Mouse (Mus musculus): Measurements from ENCODE around the gene Negr1. TPM values are rescaled to one million over a fixed set of nuclear protein-coding genes. Genes with fewer than 3 reads are reported as not detected.

The Negr1 gene
- polyA plus RNA-seq, 1 experiment from 2014 or later, result 79.2 TPM

- Histone ChIP-seq H3K4me2 (ENCODE audit: low read length) (no peak overlapping the region), H3K36me3 (ENCODE audit: control insufficient read depth, insufficient read depth, low read length) (no peaks in the 10 kb centered on the region), H3K4me3 (ENCODE audit: low read depth, low read length) (no peak overlapping the region), H3K27ac (ENCODE audit: low read length) (no peak overlapping the region), H3K9me3 (replicated peaks; ENCODE audit: control insufficient read depth, low read length, poor library complexity, severe bottlenecking) (no peaks in the 10 kb centered on the region), H3K4me1 (ENCODE audit: control insufficient read depth, insufficient read depth, low read length) (peaks cover 8% of the 10 kb centered on the region; the same call in 1 of the 2 replicates), H3K27me3 (ENCODE audit: control insufficient read depth, insufficient read depth, low read depth, low read length) (no peaks in the 10 kb centered on the region), H3K9ac (ENCODE audit: low read depth, low read length) (no peak overlapping the region)
- no peak for ATAC-seq
- 75% methylated on average over 4 of the region's 4 CpGs for WGBS
These were observed 329.4 kb downstream of the Negr1 start for GRCm38 (mm10) chr3:156890986-156891385.

GRCm38 (mm10) chr3:156895322-156895721 lies 333.7 kb downstream of the Negr1 start:
- peaks cover 13% of the 10 kb centered on the region for H3K4me1 ChIP-seq (ENCODE audit: control insufficient read depth, insufficient read depth, low read length)
- no peaks in the 10 kb centered on the region for H3K36me3 ChIP-seq (ENCODE audit: control insufficient read depth, insufficient read depth, low read length)
- WGBS, result 29% methylated on average over 4 of the region's 4 CpGs
- peak overlapping the region; percentile 25 for H3K27ac ChIP-seq (ENCODE audit: low read length)
- H3K27me3 ChIP-seq (ENCODE audit: control insufficient read depth, insufficient read depth, low read depth, low read length), result no peaks in the 10 kb centered on the region
- no peak overlapping the region for H3K4me3 ChIP-seq (ENCODE audit: low read depth, low read length)
- H3K9ac ChIP-seq (ENCODE audit: low read depth, low read length), result no peak overlapping the region
- H3K9me3 ChIP-seq (replicated peaks; ENCODE audit: control insufficient read depth, low read length, poor library complexity, severe bottlenecking), result no peaks in the 10 kb centered on the region
- no peak overlapping the region for H3K4me2 ChIP-seq (ENCODE audit: low read length)
- peak; percentile 66; the same call in 1 of the 2 replicates for ATAC-seq

DNA sequence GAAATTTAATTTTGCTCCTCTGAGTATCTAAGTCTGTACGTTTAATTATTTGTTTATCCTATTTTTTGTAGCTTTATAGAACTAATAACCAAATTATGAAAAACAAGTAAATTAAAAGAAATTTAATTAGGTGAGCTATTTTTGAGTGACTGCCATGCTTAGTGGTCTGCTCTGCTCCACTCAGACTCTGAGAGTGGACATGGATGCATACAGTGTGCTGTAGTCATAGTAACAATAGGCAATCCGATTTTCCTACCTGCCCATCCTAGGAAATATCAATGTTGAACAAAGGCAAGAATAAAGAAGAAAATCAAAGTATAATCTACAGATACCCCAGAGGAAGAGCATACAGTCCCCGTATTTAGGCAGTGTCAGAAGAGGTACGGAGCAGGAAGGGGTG lies 334.5 kb downstream of the Negr1 start:
- ATAC-seq, result peak; percentile 83; the same call in 1 of the 2 replicates
- Histone ChIP-seq H3K27me3 (ENCODE audit: control insufficient read depth, insufficient read depth, low read depth, low read length) (no peaks in the 10 kb centered on the region), H3K4me1 (ENCODE audit: control insufficient read depth, insufficient read depth, low read length) (peaks cover 13% of the 10 kb centered on the region), H3K9me3 (replicated peaks; ENCODE audit: control insufficient read depth, low read length, poor library complexity, severe bottlenecking) (no peaks in the 10 kb centered on the region), H3K36me3 (ENCODE audit: control insufficient read depth, insufficient read depth, low read length) (no peaks in the 10 kb centered on the region), H3K9ac (ENCODE audit: low read depth, low read length) (no peak overlapping the region), H3K4me3 (ENCODE audit: low read depth, low read length) (no peak overlapping the region), H3K4me2 (ENCODE audit: low read length) (no peak overlapping the region), H3K27ac (ENCODE audit: low read length) (no peak overlapping the region)
- WGBS, result 58% methylated on average over 4 of the region's 4 CpGs

GRCm38 (mm10) chr3:156896552-156896951 lies 335.0 kb downstream of the Negr1 start:
- no peak for ATAC-seq
- H3K4me2 ChIP-seq (ENCODE audit: low read length), result no peak overlapping the region
- H3K27me3 ChIP-seq (ENCODE audit: control insufficient read depth, insufficient read depth, low read depth, low read length), result no peaks in the 10 kb centered on the region
- no peak overlapping the region for H3K27ac ChIP-seq (ENCODE audit: low read length)
- no peaks in the 10 kb centered on the region for H3K36me3 ChIP-seq (ENCODE audit: control insufficient read depth, insufficient read depth, low read length)
- no peaks in the 10 kb centered on the region for H3K9me3 ChIP-seq (replicated peaks; ENCODE audit: control insufficient read depth, low read length, poor library complexity, severe bottlenecking)
- no peak overlapping the region for H3K9ac ChIP-seq (ENCODE audit: low read depth, low read length)
- no peak overlapping the region for H3K4me3 ChIP-seq (ENCODE audit: low read depth, low read length)
- WGBS, result 67% methylated on average over 1 of the region's 1 CpGs
- H3K4me1 ChIP-seq (ENCODE audit: control insufficient read depth, insufficient read depth, low read length), result peaks cover 13% of the 10 kb centered on the region

- 94% methylated on average over 3 of the region's 3 CpGs for WGBS
- no peak overlapping the region for H3K9ac ChIP-seq (ENCODE audit: low read depth, low read length)
- H3K36me3 ChIP-seq (ENCODE audit: control insufficient read depth, insufficient read depth, low read length), result no peaks in the 10 kb centered on the region
- no peak overlapping the region for H3K4me2 ChIP-seq (ENCODE audit: low read length)
- no peak overlapping the region for H3K4me3 ChIP-seq (ENCODE audit: low read depth, low read length)
- H3K9me3 ChIP-seq (replicated peaks; ENCODE audit: control insufficient read depth, low read length, poor library complexity, severe bottlenecking), result no peaks in the 10 kb centered on the region
- H3K27me3 ChIP-seq (ENCODE audit: control insufficient read depth, insufficient read depth, low read depth, low read length), result no peaks in the 10 kb centered on the region
- H3K4me1 ChIP-seq (ENCODE audit: control insufficient read depth, insufficient read depth, low read length), result peaks cover 8% of the 10 kb centered on the region; the same call in 1 of the 2 replicates
- ATAC-seq, result no peak
- H3K27ac ChIP-seq (ENCODE audit: low read length), result no peak overlapping the region
These were observed 339.5 kb downstream of the Negr1 start for GRCm38 (mm10) chr3:156901140-156901539.

DNA sequence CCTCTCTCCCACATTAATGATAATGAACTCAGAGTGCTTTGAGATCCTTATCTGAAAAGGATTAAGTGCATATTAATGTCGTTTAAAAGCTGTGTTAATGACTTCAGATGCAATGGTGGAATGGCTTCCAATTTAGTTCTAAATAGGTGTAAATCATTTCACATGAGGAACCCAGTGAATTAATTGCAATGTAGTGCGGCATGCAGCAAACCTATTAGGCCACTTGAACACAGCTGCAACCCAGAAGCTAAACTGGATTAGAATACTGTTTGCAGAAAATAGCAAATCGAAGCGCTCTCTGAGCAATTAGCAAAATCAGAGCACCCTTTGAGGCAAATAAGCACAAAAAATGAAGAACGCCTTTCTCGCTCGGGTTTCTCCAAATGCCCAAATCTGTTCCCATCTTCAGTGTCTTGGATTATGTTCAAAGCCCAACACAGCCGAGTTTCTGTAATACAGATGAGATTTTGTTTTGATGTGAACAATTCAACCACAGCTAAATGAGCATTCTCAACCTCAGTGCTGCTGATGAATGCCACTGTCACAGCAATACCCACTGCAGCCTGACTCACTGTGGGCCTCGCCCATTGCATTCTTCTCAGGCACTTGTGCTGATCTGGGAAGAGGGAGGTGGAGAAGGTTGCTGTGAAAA lies 342.5 kb downstream of the Negr1 start:
- ATAC-seq, result no peak
- peak overlapping the region; percentile 49; the same call in 1 of the 2 replicates for H3K27ac ChIP-seq (ENCODE audit: low read length)

DNA sequence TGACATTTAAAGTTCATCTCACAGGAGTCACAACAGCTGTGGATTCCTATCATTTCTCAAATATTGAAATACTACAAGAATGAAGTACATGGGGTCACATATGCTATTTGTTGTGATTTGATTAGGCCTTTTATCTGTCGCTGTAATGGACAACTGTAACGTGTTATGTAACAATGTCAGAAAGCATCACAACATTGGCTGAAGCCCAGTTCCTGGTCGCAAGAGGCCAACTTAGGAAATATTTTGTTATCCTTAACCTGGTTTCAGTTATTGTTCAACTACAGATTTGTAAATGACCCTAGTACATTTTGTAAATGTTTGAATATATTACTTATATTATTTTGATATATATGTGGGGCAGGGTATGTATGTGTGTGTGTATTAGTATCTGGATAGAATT lies 351.2 kb downstream of the Negr1 start:
- H3K36me3 ChIP-seq (ENCODE audit: control insufficient read depth, insufficient read depth, low read length), result no peaks in the 10 kb centered on the region
- no peaks in the 10 kb centered on the region for H3K27me3 ChIP-seq (ENCODE audit: control insufficient read depth, insufficient read depth, low read depth, low read length)
- H3K4me3 ChIP-seq (ENCODE audit: low read depth, low read length), result no peak overlapping the region
- no peak overlapping the region for H3K4me2 ChIP-seq (ENCODE audit: low read length)
- H3K9me3 ChIP-seq (replicated peaks; ENCODE audit: control insufficient read depth, low read length, poor library complexity, severe bottlenecking), result no peaks in the 10 kb centered on the region
- H3K9ac ChIP-seq (ENCODE audit: low read depth, low read length), result no peak overlapping the region
- no peaks in the 10 kb centered on the region for H3K4me1 ChIP-seq (ENCODE audit: control insufficient read depth, insufficient read depth, low read length)
- WGBS, result 89% methylated on average over 3 of the region's 3 CpGs
- no peak for ATAC-seq
- H3K27ac ChIP-seq (ENCODE audit: low read length), result no peak overlapping the region

More for the DNA sequence above, 342.5 kb downstream of the Negr1 start:
- 0 out of 2 replicates have a peak overlapping the region, but pooled peaks have one; percentile 14 for H3K9ac ChIP-seq (ENCODE audit: low read depth, low read length)
- no peaks in the 10 kb centered on the region for H3K27me3 ChIP-seq (ENCODE audit: control insufficient read depth, insufficient read depth, low read depth, low read length)
- WGBS, result 41% methylated on average over 9 of the region's 9 CpGs
- H3K4me3 ChIP-seq (ENCODE audit: low read depth, low read length), result no peak overlapping the region
- no peaks in the 10 kb centered on the region for H3K36me3 ChIP-seq (ENCODE audit: control insufficient read depth, insufficient read depth, low read length)
- peaks cover 6% of the 10 kb centered on the region; the same call in 1 of the 2 replicates for H3K4me1 ChIP-seq (ENCODE audit: control insufficient read depth, insufficient read depth, low read length)
- no peaks in the 10 kb centered on the region for H3K9me3 ChIP-seq (replicated peaks; ENCODE audit: control insufficient read depth, low read length, poor library complexity, severe bottlenecking)
- no peak overlapping the region for H3K4me2 ChIP-seq (ENCODE audit: low read length)

- H3K4me2 ChIP-seq (ENCODE audit: low read length), result no peak overlapping the region
- ATAC-seq, result no peak
These were observed 359.8 kb downstream of the Negr1 start for GRCm38 (mm10) chr3:156921369-156921768.

GRCm38 (mm10) chr3:156923159-156923558 lies 361.6 kb downstream of the Negr1 start:
- no peak overlapping the region for H3K27ac ChIP-seq (ENCODE audit: low read length)
- H3K9me3 ChIP-seq (replicated peaks; ENCODE audit: control insufficient read depth, low read length, poor library complexity, severe bottlenecking), result no peaks in the 10 kb centered on the region
- ATAC-seq, result no peak
- H3K4me1 ChIP-seq (ENCODE audit: control insufficient read depth, insufficient read depth, low read length), result no peaks in the 10 kb centered on the region
- no peak overlapping the region for H3K4me2 ChIP-seq (ENCODE audit: low read length)
- H3K9ac ChIP-seq (ENCODE audit: low read depth, low read length), result no peak overlapping the region
- H3K27me3 ChIP-seq (ENCODE audit: control insufficient read depth, insufficient read depth, low read depth, low read length), result no peaks in the 10 kb centered on the region
- no peaks in the 10 kb centered on the region for H3K36me3 ChIP-seq (ENCODE audit: control insufficient read depth, insufficient read depth, low read length)
- WGBS, result 70% methylated on average over 1 of the region's 1 CpGs
- H3K4me3 ChIP-seq (ENCODE audit: low read depth, low read length), result no peak overlapping the region

More at GRCm38 (mm10) chr3:156921369-156921768, 359.8 kb downstream of the Negr1 start:
- H3K9ac ChIP-seq (ENCODE audit: low read depth, low read length), result no peak overlapping the region
- H3K4me3 ChIP-seq (ENCODE audit: low read depth, low read length), result no peak overlapping the region
- no peaks in the 10 kb centered on the region for H3K9me3 ChIP-seq (replicated peaks; ENCODE audit: control insufficient read depth, low read length, poor library complexity, severe bottlenecking)
- H3K4me1 ChIP-seq (ENCODE audit: control insufficient read depth, insufficient read depth, low read length), result no peaks in the 10 kb centered on the region
- no peaks in the 10 kb centered on the region for H3K36me3 ChIP-seq (ENCODE audit: control insufficient read depth, insufficient read depth, low read length)
- no peaks in the 10 kb centered on the region for H3K27me3 ChIP-seq (ENCODE audit: control insufficient read depth, insufficient read depth, low read depth, low read length)
- no peak overlapping the region for H3K27ac ChIP-seq (ENCODE audit: low read length)
